In the genomic region with DNA sequence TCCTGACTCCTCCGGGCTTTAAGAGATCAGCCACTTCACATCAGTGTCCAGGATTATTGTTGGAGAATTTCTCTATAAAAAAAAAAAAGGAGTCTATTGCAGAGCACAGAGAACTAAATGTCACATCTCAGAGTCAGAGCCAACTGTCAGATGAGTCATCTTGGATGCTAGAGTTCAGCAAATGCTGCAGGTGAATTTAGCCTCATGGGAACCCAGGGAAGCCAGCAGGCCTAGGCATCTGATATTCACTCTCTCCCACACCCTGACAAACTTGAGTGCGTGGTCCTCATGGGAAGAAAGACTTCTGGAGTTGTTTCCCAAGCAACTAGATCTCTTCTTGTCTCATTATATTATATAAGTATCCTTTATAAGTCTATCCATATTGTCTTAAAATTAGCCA, we compare ENCODE assay signal across 21 mouse cellular contexts.
DNase-seq lines count a peak whose midpoint lies in the region; ATAC-seq and TF ChIP-seq lines count a peak whose summit lies in the region.
"Had no signal": no experiment of that assay in that cellular context is flagged by ENCODE, and none has a peak within 500 bp of the region (broad histone marks: within the 10 kb centered on the region; RNA-seq: fewer than 3 reads in every experiment).

No protein-coding gene starts in this region.

- H3K27me3 ChIP-seq in cerebellum, adult 2 months (ENCODE audit: control insufficient read depth, insufficient read depth, low read length): no peaks in the 10 kb centered on the region
- no peaks in the 10 kb centered on the region for H3K27me3 ChIP-seq in stomach, postnatal 0 days (ENCODE audit: control insufficient read depth, insufficient read depth, low read length)
- H3K27me3 ChIP-seq: forebrain, embryonic 15.5 days; heart, embryonic 13.5 days; liver, embryonic 13.5 days; megakaryocyte, embryonic 14.5 days; midbrain, embryonic 13.5 days had no signal

- no peak overlapping the region; the same call in 1 of the 2 replicates for H3K27ac ChIP-seq in cerebellum, adult 2 months (ENCODE audit: insufficient read depth, low read length)
- H3K27ac ChIP-seq in stomach, postnatal 0 days (replicated peaks): no peak overlapping the region
- H3K27ac ChIP-seq: embryonic facial prominence, embryonic 10.5 days; forebrain, embryonic 15.5 days; heart, adult 2 months; heart, embryonic 13.5 days; liver, embryonic 13.5 days; midbrain, embryonic 13.5 days had no signal

- H3K36me3 ChIP-seq in stomach, postnatal 0 days (ENCODE audit: control insufficient read depth, insufficient read depth, low read length): no peaks in the 10 kb centered on the region
- H3K36me3 ChIP-seq: embryonic facial prominence, embryonic 10.5 days; forebrain, embryonic 15.5 days; heart, embryonic 13.5 days; liver, embryonic 13.5 days; midbrain, embryonic 13.5 days had no signal

- no peaks in the 10 kb centered on the region for H3K9me3 ChIP-seq in stomach, postnatal 0 days (ENCODE audit: control insufficient read depth, low read length)
- H3K9me3 ChIP-seq: embryonic facial prominence, embryonic 10.5 days; forebrain, embryonic 15.5 days; heart, embryonic 13.5 days; liver, embryonic 13.5 days; megakaryocyte, embryonic 14.5 days; midbrain, embryonic 13.5 days had no signal

- no peak for DNase-seq in frontal cortex, postnatal 25 days (ENCODE audit: low spot score in 2 of 2)
- peak; percentile 45 for DNase-seq in right cerebral cortex, adult 18-20 months
- DNase-seq in right cerebral cortex, postnatal 25 days: no peak
- peak; percentile 65 to 91 for DNase-seq in cerebellum, adult 2 months
- no peak for DNase-seq in stomach, postnatal 0 days (ENCODE audit: low spot score)
- no peak for DNase-seq in ovary, postnatal 36 days (ENCODE audit: low spot score)
- DNase-seq: gastrocnemius, postnatal 14 days; heart, adult 2 months; heart, postnatal 14 days; kidney, adult 18-20 months; kidney, postnatal 4 days; liver, embryonic 13.5 days; lung, embryonic 14.5 days; thymus, postnatal 25 days had no signal

- peaks cover 21% of the 10 kb centered on the region for H3K4me1 ChIP-seq in cerebellum, adult 2 months (ENCODE audit: control insufficient read depth, insufficient read depth, low read length)
- H3K4me1 ChIP-seq in stomach, postnatal 0 days (replicated peaks; ENCODE audit: control insufficient read depth, insufficient read depth): no peaks in the 10 kb centered on the region
- H3K4me1 ChIP-seq: embryonic facial prominence, embryonic 10.5 days; forebrain, embryonic 15.5 days; heart, embryonic 13.5 days; liver, embryonic 13.5 days; midbrain, embryonic 13.5 days had no signal

- WGBS in cerebellum, adult 2 months: 10% methylated on average over 2 of the region's 2 CpGs
- 78% methylated on average over 2 of the region's 2 CpGs for WGBS in stomach, postnatal 0 days

- no peak overlapping the region for H3K4me3 ChIP-seq in cerebellum, adult 2 months (replicated peaks; ENCODE audit: insufficient read depth, low read depth, low read length)
- H3K4me3 ChIP-seq in stomach, postnatal 0 days (ENCODE audit: low read depth, low read length): no peak overlapping the region
- H3K4me3 ChIP-seq: embryonic facial prominence, embryonic 10.5 days; forebrain, embryonic 15.5 days; heart, adult 2 months; heart, embryonic 13.5 days; liver, embryonic 13.5 days; megakaryocyte, embryonic 14.5 days; midbrain, embryonic 13.5 days had no signal

- ATAC-seq in frontal cortex, adult (ENCODE audit: low TSS enrichment): peak; percentile 73
- no peak for ATAC-seq in stomach, postnatal 0 days (ENCODE audit: low FRiP score, low TSS enrichment)
- ATAC-seq: forebrain, embryonic 15.5 days; inflammation-experienced regulatory T-cells, adult 6 months; midbrain, embryonic 13.5 days had no signal

- TF ChIP-seq POLR2A in cerebellum, adult 2 months (IDR thresholded peaks at IDR 0.05; ENCODE audit: borderline replicate concordance, insufficient read depth, low read length): no peak

- no peak overlapping the region for H3K4me2 ChIP-seq in stomach, postnatal 0 days (replicated peaks; ENCODE audit: low read depth)
- H3K4me2 ChIP-seq: forebrain, embryonic 15.5 days; heart, embryonic 13.5 days; liver, embryonic 13.5 days; lung, embryonic 14.5 days; midbrain, embryonic 13.5 days had no signal

- no peak overlapping the region for H3K9ac ChIP-seq in stomach, postnatal 0 days (ENCODE audit: low read length)
- H3K9ac ChIP-seq: forebrain, embryonic 15.5 days; heart, embryonic 13.5 days; liver, embryonic 13.5 days; lung, embryonic 14.5 days; midbrain, embryonic 13.5 days had no signal

- no peak for TF ChIP-seq CTCF in cerebellum, adult 2 months (IDR thresholded peaks at IDR 0.05; ENCODE audit: borderline replicate concordance, insufficient read depth, low read depth, low read length)
- no peak for TF ChIP-seq CTCF in stomach, postnatal 0 days (IDR thresholded peaks at IDR 0.05; ENCODE audit: low read depth)

- no peak for TF ChIP-seq EP300 in stomach, postnatal 0 days (optimal IDR thresholded peaks at IDR 0.05)

Comparison
In these comparisons a context has a peak if more than half of its experiments do, and no peak if none do; other contexts are left out.
1. DNase-seq: peak in right cerebral cortex, adult 18-20 months (single experiment) and cerebellum, adult 2 months (2 of 2); none in frontal cortex, postnatal 25 days (0 of 2), right cerebral cortex, postnatal 25 days (single experiment), stomach, postnatal 0 days (single experiment) and ovary, postnatal 36 days (single experiment).